Mouse (Mus musculus) lung, postnatal 0 days (tissue): Measurements from ENCODE around the gene Cd72.

Source experiments
- CTCF ChIP-seq: IDR thresholded peaks from 2 replicates; pipeline ENCODE4 v1.5.1; 2016; ENCODE audit warnings: antibody characterized with exemption, mild to moderate bottlenecking
- EP300 ChIP-seq: IDR thresholded peaks from 2 replicates; pipeline ENCODE4 v1.6.1; 2016; ENCODE audit warnings: antibody characterized with exemption, mild to moderate bottlenecking, control low read depth

DNA sequence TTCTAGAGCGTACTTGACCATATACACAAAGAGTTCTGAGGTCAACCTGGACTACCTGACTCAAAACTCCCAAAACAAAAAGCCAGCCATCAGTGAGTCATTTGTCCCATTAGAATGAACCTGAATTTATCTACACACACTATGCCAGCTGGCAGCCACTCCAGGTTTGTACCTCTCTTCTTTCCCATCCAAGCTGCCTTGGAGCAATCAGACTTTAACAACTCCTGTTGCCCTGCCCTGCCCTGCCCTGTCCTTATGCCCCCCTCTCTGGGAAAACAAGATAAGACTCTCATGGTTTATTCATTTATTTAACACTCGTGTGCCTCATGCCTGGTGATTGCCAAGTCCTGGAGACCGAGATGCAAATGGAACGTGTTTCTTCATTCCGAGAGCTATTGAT lies 36.4 kb upstream of the Cd72 start:
- TF ChIP-seq CTCF = no peak
- TF ChIP-seq EP300 = peak; percentile 80
